Mouse (Mus musculus) urinary bladder, postnatal 36 days (tissue): ENCODE results near the gene Acaca.

Experiments
- DNase-seq, 2 experiments: peaks; one replicate each; pipeline ENCODE4 v3.0.0; 2022; ENCODE audit warnings: low spot score in 2 of 2, mixed read lengths in 1 of 2

The Acaca gene

GRCm38 (mm10) chr11:84146081-84146480 is 16.6 kb downstream of the Acaca start:
- no peak for DNase-seq

- no peak for DNase-seq
Observed at GRCm38 (mm10) chr11:84150884-84151283, 21.4 kb downstream of the Acaca start.

- DNase-seq: no peak
Observed at GRCm38 (mm10) chr11:84156535-84157262, 27.2 kb downstream of the Acaca start.

- no peak for DNase-seq
Observed at GRCm38 (mm10) chr11:84164123-84164522, 34.7 kb downstream of the Acaca start.

- DNase-seq: no peak
Observed at GRCm38 (mm10) chr11:84164561-84164960, 35.1 kb downstream of the Acaca start.

GRCm38 (mm10) chr11:84167046-84167526 is 37.6 kb downstream of the Acaca start, which contains the start of gene Gm11437:
Gene Gm11437, minus strand, starts transcription at chr11:84167476.
- no peak for DNase-seq

GRCm38 (mm10) chr11:84168701-84169288 is 39.3 kb downstream of the Acaca start:
- peak; percentile 39 to 46 for DNase-seq

- DNase-seq: no peak
Observed at GRCm38 (mm10) chr11:84172539-84173435, 43.3 kb downstream of the Acaca start.

- DNase-seq: no peak
Observed at GRCm38 (mm10) chr11:84178571-84178970, 49.1 kb downstream of the Acaca start.

GRCm38 (mm10) chr11:84179226-84179953 is 49.9 kb downstream of the Acaca start:
- DNase-seq: peak; percentile 94 to 96

- DNase-seq: peak; percentile 66
Observed at GRCm38 (mm10) chr11:84179954-84180598, 50.6 kb downstream of the Acaca start.

- no peak for DNase-seq
Observed at GRCm38 (mm10) chr11:84181286-84181685, 51.8 kb downstream of the Acaca start.

GRCm38 (mm10) chr11:84188530-84188929 is 59.1 kb downstream of the Acaca start:
- no peak for DNase-seq

- no peak for DNase-seq
Observed at GRCm38 (mm10) chr11:84190581-84191233, 61.2 kb downstream of the Acaca start.

GRCm38 (mm10) chr11:84193249-84193648 is 63.8 kb downstream of the Acaca start:
- DNase-seq: no peak

- DNase-seq: no peak
Observed at GRCm38 (mm10) chr11:84194751-84195150, 65.3 kb downstream of the Acaca start.

GRCm38 (mm10) chr11:84197607-84198402 is 68.3 kb downstream of the Acaca start:
- DNase-seq: peak in 1 of 2 experiments; percentile 65

GRCm38 (mm10) chr11:84205776-84206175 is 76.3 kb downstream of the Acaca start:
- DNase-seq: no peak

GRCm38 (mm10) chr11:84210876-84211275 is 81.4 kb downstream of the Acaca start:
- DNase-seq: no peak

- DNase-seq: no peak
Observed at GRCm38 (mm10) chr11:84218951-84219350, 89.5 kb downstream of the Acaca start.
